Mouse (Mus musculus) heart, adult 2 months (tissue): ENCODE measurements around the gene Gm20388.

Source experiments
- CTCF ChIP-seq: fragments of 200-600 bp; IDR thresholded peaks from 2 replicates; pipeline ENCODE4 v1.8.1; 2022; ENCODE audit warnings: antibody characterized with exemption, mild to moderate bottlenecking, moderate library complexity
- EP300 ChIP-seq: fragments of 200-500 bp; IDR thresholded peaks from 2 replicates; pipeline ENCODE4 v1.6.1; 2011; ENCODE audit warnings: low read depth, low read length, control low read depth; ENCODE audit not compliant: insufficient read depth

DNA sequence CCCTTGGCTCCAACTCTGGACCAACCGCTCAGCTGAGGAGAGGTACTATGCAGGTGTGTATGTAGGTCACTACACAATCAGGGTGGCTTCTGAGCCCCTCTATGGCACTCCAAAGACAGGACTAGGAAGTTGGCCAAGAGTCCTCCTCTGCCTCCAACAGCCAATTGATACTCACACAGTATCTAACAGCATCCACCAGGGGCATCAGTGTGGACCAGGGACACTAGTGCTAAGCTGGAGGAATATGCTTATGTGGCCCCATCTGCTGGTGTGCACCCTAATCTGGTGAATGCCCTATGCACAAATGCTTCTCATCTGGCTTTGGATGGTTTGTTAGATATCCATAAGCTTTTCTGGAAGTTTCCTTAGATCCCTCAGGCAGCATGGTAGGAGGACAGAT lies 2232.6 kb downstream of the Gm20388 start:
- TF ChIP-seq CTCF (peak; percentile 51), EP300 (no peak)
